Mouse (Mus musculus) bone marrow, adult 2 months (tissue): ENCODE measurements around the gene Ctxn1.

Experiments used
- CTCF ChIP-seq: fragments of 200-500 bp; IDR thresholded peaks from 2 replicates; pipeline ENCODE4 v1.5.1; 2011; ENCODE audit warnings: low read length, control low read depth; ENCODE audit not compliant: control insufficient read depth, insufficient read depth
- POLR2A ChIP-seq: fragments of 200-500 bp; IDR thresholded peaks from 2 replicates; pipeline ENCODE4 v1.6.1; 2011; ENCODE audit warnings: low read depth, mild to moderate bottlenecking, control low read depth, low read length, borderline replicate concordance; ENCODE audit not compliant: control insufficient read depth

DNA sequence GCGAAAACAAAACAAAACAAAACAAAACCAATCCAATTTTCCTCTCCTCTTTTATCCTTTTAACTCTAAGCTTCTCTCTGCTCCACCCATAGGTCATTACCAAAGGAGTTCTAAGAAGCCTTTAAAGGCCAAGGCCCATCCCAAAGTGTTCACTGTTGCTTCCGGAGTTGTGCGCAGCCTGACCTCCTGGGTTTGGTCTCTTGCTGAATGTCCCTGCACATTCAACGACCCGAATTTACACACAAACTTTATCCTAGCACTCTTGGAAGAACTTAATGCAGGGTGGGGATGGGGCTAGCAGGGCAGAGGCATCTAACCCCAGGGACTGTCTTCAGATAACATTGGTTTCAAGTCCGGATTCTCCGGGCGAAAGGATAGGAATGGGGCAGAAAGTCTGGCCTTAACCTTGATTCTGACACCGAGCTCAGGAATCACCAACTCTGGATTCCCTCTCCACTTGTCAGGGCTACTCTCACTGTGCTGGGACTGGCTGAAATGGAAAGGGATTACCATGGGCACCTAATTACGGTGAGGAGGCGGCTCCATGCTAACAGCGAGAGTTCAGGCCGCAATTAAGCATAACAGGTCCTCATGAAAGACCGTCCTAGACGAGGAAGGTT lies 21.1 kb downstream of the Ctxn1 start:
- TF ChIP-seq POLR2A (no peak), CTCF (no peak)
